Mouse (Mus musculus): Measurements from ENCODE around the gene E030025P04Rik.

The E030025P04Rik gene

DNA sequence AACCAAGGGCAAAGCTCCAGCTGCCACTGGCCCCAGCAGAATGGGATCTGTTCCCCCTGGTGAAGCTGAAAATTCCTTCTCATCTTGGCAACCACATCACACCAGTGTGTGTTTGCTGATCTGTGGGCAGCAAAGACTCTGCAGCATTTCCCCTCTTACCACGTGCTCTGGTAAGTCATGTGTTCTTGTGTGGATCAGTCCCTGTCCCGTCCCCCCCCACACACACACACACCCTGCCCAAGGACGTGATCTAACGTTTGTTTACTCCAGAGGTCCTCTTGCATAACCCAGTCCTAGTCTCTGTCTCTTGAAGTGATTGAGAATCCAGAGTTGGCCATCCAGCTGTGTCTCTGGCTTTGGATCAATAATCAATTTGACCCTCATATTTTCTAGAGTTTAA, at the start of gene E030025P04Rik:
Gene E030025P04Rik, minus strand, starts transcription at position 134 of the 400 bp plus-strand sequence.
- DNase-seq (ENCODE audit: low spot score) = no peak

DNA sequence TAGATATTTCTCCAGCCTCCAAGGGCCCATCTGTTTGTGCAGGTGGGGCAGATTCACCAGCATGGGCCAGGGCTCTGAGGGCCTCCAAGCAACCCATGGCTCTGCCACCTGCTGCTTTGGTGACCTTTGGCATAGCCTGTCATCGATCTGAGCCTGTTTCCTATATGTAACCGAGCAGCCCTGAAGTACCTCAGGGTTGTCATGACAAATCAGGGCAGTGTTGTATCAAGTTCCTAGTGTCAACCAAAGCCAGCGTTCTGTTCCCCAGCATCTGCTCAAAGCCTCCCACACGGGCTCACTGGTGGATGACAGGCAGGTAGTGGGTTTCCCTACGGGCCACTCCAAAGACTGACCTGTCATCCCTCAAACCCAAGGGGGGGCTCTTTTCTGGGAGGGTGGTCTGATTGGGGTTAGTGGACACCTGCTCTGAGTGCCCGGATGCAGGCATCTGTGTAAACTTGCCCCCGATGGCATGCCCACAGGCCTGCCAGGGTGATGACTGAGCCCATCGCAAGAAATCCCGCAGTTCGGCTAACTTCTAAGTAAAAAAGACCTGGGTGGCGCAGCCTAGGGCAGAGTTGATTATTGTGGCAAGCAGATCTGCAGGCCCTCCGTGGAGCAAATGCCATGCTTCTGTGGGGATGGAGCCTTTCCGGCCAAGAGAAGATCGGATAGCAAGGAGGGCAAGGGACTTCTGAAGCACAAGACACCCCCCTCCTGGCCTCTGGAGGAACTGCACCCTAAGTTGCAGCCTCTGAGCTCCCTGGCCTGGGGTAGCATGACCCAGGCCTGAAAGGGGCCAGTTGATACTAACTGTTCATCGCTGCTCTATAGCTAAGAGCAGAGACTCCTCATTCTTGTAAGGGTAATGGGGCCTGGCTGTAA, 48.7 kb upstream of the E030025P04Rik start:
- DNase-seq (ENCODE audit: low spot score) = peak; percentile 87

DNA sequence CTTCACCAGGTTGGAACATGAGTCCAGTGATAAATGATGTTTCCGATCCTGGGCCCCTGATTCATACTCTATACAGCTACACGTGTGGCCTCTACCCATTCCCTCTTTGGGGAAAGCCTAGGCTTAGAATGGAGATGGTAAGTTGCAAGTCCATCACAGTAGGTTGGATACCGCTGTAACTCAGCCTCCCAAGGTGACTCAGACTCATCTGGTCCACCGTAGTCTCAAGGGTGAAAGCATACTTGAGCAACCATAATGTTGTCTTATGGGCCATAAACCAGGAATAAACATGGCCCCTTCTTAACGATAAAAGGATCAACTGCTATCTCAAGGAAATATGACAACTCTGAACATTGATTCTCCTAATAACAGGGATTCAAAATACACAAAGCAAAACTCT, 44.1 kb upstream of the E030025P04Rik start:
- no peak for DNase-seq (ENCODE audit: low spot score)

DNA sequence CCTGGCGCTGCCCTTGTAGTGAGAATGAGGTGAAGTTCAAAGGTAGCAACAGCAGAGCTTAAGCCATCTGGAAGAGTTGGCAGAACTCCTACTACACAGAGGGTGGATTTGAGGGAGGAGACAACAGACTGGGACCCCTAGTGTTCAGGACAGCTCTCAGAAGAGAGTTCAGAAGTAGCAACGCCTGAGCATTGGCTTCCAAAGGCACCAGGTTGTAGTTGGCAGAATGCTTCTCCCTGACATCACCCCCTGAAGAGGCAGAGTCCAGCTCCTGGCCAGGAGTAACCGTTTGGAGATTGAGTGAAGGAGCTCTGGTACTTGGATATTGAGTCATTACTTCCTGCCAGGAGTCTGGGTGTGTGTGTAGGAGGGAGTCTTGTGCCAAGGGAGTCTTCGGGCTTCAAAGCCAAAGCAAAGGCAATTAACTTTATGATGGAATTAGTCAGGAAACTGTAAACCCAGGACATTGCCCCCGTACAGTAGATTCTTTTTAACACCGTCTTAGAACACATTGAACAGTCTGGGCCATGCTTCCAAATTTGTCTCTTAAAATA, 43.5 kb upstream of the E030025P04Rik start:
- no peak for DNase-seq (ENCODE audit: low spot score)

DNA sequence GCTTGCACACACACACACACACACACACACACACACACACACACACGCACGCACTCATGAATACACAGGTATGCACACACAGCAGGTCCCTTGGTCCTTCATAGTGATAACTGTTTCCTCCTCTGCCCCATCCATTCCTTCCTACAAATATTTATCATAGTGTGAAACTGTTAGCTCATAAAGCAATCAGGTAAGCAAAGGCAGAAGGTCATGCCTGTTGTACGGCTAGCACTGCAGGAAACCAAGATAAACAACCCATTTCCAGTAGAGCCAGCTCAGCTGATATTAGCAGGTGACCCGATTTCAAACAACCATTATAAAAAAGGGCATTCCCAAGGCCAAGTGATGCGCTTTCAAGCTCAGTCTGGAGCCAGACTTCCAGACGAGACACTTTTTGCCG, 36.9 kb upstream of the E030025P04Rik start:
- no peak for DNase-seq (ENCODE audit: low spot score)

DNA sequence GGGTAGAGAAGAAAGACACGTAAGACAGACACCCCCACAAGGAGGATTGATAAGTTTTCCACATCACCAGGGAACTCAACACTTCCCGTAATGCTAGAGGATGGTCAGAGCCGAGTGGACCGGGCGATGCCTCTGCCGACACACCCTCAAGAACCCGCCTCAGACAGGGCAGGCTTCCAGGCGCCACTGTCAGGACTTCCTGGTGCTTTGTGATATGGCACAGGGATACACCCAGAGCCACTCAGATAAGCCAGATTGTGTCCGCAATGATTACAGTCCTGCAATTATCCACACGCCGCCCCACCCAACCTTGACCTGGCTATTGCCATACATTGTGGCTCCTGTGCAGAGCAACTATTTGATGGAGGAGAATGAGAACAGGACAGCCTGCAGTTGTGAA, 36.1 kb upstream of the E030025P04Rik start:
- DNase-seq (ENCODE audit: low spot score) = no peak

DNA sequence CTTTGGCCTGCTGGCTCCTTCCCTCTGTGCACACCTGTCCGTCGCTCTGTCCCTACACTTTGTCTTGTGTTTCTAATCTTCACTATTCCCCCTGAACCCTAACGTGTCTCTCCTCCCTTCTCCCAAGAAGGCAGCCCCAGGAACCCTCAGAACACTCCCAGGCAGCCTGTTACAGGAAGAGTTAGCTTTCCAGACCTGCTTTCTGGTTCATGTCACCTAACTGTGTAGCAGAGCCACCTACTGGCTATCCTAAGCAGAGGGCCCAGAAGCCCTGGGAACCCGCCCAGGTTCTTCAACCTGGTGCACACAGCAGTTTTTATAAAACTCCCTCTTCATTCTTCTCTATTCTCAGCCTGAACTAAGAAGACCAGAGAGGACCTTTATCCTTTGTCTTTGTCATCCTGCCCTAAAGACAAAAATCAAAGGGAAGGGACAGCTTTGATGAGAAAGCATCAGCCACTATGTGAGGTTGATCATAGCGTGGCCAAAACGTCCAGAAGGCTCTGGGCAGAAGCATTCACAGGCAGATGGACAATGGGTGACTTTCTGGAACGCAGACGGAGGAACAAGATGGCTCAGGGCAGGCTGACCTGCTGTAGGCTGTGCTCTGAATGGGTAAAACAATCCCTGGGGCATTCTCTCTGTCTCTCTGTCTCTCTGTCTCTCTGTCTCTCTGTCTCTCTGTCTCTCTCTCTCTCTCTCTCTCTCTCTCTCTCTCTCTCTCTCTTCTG, 34.8 kb upstream of the E030025P04Rik start:
- peak; percentile 71 for DNase-seq (ENCODE audit: low spot score)

DNA sequence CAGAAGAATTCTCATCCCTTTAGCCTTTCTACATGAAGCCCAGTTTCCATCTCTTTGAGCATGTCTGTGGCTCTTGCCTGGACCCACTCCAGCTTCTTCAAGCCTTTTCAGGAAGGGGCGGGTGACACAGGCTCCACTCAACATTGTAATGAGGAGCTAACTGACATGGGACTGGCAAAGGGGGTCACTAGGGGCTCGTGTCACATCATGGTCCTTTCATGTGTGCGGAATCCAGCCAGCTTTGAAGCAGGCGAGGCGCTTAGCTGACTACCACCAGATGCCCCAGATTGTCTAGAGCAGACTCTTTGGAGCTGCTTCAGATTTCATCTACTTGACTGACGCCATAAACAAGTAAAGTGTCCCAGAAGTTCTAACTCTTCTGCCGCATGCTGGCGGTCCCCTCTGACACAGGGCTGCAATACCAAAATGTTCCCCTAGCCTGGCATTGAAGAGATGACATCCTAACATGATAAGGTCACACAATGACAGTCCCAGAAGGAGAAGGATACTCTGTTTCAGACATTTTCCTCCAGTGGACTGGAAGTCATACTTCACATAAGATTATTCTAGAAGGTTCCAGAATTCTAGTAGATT, 31.3 kb upstream of the E030025P04Rik start:
- no peak for DNase-seq (ENCODE audit: low spot score)

DNA sequence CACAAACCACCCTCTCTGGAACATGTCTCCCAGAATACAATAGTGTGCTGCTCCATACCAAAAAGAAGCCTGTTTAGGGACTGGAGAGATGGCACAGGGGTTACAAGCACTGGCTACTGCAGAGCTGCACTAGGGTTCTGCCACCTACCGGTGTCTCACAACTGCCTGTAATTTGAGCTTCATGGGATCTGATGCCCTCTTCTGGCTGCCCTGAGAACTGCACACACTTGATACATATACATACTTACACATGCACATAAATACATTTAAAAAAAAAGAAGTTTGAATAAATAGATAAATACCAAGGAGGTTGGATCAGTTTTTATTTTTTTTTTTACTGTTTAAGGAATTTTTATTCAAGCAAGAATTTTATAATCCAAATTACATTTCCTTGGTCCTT, 28.1 kb upstream of the E030025P04Rik start:
- no peak for DNase-seq (ENCODE audit: low spot score)

DNA sequence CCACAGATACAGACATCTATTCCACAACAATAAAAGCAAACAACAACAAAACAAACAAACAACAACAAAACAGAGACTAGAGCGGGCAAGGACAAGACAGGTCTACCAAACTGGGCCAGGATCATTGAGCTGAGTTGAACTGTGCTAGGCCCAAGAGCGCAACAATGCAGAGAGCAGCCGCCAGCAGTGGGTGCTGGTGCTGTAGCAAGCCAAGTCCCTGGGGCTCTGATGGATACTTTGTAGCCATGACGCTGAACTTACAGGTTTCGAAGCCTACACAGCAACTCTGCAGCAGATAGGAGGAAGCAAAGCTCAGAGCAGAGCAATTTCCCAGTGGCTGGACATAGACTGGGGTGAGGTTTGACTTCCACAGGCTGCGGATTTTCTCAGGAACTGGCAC, 26.6 kb upstream of the E030025P04Rik start:
- no peak for DNase-seq (ENCODE audit: low spot score)

DNA sequence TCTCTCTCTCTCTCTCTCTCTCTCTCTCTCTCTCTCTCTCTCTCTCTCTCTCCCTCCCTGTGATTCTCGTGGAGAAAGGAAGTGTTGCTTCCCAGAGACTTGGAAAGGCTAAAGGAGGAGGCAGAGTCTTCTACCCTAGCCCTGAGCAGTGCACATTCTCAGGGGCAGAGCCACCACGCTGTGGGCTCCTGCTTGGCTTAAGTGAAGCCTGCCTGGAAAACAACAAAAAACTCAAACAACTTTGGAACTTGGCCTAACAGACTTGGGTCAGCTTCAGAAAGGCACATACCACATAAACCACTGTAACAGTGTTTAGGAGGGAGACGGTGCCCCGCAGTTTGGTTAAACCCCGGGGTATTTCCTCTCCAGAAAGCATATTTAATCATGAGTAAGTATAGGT, 13.5 kb upstream of the E030025P04Rik start:
- DNase-seq (ENCODE audit: low spot score) = no peak

DNA sequence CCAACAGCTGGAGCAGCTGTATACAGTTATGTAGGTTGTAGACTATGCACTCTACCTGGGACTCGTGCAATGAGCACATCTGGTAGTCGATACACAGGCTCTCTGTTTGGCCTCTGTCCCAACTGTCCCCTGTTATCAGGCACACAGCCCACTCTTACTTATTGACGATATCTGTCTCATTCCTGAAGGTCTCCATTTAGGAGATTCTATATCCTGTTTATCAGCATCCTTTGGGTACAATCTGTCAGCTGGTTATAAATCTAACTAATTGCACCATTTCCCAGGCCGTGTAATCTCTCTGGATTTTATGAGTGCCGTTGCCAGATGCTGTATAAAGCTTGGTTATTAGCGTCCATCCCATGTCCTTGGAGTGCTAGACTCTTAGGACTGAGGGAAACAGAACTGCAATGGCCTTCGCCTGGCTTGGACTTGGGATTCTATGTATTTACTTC, 747 bp upstream of the E030025P04Rik start:
- no peak for DNase-seq (ENCODE audit: low spot score)

DNA sequence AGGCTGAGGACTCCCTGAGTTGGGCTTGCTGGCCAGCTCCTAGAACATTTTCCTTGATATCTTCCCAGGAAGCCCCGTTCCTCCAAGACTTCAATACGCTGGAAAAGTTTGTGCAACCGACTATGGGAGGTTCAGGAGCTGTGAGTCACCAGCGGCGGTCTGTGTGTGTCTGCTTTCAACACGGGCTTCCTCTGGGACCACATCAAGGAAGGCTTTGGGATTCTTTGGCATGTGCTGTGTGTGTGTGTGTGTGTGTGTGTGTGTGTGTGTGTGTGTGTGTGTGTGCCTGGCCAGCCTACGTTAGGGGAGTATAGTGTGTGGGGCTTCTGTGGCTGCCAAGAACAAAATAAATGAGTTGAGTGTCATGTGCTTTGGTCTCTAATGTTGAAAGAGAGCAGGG, 17.7 kb downstream of the E030025P04Rik start:
- no peak for DNase-seq (ENCODE audit: low spot score)

DNA sequence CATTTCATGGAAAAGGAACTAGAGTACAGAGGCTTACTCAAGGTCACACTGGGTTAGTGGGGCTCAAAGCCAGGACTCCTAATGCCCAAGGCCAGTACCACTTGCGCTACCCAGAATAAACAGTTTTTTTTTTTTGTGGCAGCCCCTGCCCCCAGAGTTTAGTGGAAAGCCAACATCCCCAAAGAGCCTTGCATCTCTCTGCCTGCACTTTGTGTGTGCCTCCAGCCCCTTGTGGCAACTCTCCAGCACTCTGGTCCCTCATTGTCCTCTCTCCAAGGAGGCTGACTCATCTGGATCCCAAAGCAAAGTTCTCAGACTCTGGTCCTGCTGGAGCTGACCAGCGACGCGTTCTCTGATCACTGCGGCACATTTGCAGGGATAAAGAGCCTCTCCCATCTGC, 18.7 kb downstream of the E030025P04Rik start:
- no peak for DNase-seq (ENCODE audit: low spot score)

DNA sequence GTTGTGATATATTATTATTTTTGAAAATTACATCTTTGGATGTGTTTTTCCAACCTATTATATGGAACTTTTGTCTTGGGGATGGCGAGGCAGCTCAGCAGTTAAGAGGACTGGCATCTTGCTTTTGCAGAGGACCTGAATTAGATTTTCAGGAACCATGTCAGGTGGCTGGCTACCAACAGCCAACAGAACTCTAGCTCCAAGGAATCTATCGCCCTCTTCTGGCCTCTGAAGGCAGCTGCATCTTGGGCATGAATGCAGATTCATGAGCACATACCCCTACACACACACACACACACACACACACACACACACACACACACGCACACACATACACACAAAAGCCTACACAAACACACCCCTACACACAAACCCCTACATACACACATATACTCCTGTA, 19.9 kb downstream of the E030025P04Rik start:
- DNase-seq (ENCODE audit: low spot score) = peak; percentile 67

DNA sequence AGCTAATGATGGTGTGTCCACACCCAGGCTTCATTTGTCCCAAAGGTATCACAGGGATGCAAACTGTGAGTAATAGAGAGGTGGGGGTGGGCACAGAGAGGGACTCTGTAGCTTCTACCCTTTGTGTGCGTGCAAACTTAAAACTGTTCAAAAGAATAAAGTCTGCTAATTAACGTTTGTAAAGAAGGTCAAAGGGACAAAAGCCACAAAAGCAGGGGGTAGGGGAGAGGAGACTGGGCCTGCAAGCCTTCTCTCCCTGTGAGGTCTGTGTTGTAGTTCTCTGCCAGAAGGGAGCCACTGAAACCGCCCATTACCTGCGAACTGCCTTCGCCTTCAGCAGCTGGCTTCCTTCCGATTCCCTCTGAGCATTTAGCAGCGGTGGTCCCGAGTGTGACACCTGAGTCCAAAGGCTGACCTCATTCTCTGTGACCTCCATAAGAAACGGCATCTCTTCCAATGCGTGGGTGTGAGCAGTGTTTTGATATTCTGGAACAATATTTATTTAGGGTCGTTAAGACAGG, 34.3 kb downstream of the E030025P04Rik start:
- peak; percentile 26 for DNase-seq (ENCODE audit: low spot score)

DNA sequence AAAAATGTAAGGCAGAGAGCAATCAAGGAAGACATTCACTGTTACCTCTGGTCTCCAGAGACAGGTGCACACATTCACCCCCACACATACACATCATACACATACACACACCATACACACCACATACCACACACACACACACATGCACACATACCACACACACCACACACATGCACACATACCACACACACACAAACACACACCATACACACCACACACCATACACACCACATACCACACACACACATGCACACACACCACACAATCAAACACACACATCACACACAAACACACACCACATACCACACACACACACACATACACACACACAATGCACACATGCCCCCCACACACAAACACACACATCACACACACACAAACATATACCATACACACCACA, 35.1 kb downstream of the E030025P04Rik start:
- DNase-seq (ENCODE audit: low spot score) = no peak

DNA sequence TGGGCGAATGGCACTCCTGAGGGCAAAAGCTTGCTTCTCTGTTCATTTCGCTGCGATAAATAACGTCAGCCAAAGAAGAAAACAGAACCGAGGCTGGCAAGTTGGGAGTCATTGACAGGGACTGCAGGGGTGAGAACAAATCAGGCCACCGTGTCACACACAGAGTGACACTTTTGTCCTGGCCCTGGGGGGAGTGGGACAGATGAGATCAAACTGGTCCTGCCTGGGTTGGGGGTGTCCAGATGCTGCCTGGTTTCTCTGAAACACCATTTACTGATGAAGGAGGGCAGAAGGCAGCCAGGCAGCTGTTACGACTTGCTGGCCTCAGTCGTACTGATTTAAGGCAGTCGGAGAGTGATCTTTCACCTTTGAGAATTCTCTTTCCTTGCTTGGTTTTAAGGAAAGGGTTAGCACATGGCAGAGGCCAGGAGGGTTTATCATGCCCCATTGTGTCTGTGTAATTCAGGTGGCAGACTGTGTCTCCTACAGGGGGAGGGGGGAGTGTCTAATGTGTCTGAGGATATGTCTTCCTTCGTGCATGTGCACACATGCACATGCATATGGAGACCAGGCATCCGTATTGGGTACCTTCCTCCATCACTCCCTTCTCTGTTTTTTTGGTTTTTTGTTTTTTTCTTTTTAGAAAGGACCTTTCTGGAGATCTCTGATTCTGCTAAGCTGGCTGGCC, 36.5 kb downstream of the E030025P04Rik start:
- DNase-seq (ENCODE audit: low spot score) = peak; percentile 66

DNA sequence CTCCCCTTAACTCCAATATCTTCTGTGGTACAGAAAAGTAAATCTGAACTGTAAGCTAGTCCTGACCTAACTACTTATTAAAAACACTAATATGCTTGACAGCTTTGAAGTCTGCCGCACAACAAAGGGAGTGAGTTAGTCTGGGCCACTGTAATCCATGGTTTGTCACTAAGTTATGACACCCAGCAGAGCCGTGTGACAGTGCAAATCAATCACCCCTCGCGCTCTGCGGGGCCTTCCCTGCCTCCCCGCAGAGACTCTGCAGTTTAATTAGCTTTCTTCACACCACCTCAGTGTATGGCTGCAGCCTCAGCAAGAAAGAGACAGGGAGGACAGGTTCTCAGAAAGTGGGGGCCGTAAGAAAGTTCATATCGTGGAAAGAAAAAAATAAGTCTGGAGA, 37.4 kb downstream of the E030025P04Rik start:
- peak; percentile 66 for DNase-seq (ENCODE audit: low spot score)

DNA sequence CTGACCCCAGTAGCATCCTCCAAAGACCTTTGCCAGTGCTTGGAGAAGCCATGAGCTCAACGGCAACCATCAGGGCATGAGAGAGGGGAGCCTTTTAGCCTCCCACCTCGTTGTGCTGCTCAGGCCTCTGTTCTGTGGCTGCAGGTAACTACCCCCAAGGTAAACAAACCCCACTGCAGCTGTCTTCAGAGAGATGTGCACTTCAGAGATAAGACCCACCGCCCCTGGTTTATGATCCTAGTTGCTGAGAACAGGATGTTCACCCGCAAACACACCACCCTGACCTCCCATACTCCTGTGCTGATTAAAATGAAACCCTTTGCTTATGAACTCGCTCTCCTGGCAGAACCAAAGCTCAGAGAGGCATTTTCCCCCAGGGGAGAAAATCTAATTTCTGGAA, 38.0 kb downstream of the E030025P04Rik start:
- DNase-seq (ENCODE audit: low spot score) = no peak

DNA sequence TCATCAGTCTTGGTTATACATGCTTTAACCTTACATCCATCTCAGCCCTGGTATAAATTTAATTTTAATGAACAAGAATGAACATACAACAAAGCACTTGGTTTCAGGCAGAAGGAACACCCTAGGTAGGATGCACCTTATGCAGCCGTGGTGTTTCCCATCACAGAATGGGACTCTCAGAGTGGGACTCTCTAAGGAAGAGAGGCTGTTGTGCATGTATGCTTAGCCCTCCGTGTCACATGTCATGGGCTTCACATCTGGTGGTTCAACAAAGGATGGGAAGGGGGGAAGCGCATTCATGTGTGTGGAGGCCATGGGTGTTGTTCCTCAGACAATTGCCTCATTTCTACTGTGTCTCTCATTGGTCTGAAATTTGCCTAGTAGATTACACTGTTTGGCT, 40.8 kb downstream of the E030025P04Rik start:
- DNase-seq (ENCODE audit: low spot score) = no peak

DNA sequence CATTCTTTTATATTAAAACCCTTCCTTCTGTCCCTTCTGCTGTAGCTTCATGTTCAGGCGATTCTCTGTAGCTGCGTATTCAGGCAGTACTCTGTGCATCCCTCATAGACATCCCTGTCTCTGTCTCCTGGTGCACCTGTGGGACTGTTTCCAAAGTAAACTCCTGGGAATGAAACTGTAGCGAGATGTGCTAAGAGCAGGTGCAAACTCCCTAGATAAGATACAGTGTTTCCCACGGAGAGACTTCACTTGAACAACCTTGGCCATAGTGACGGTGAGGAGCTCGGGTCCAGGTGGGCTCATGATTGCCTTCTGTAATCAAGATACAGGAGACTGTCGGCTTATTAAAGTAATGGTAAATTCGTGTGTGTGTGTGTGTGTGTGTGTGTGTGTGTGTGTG, 41.5 kb downstream of the E030025P04Rik start:
- DNase-seq (ENCODE audit: low spot score) = no peak

Measured in embryo, embryonic 10 days (tissue).